Mouse (Mus musculus) C2C12 (cell line): ENCODE measurements around the gene Abce1. TPM values are rescaled to one million over a fixed set of nuclear protein-coding genes. Genes with fewer than 3 reads are reported as not detected.
"Not testable (repeated sequence)": the region's sequence is repeated elsewhere in the genome, so short reads cannot be mapped to it uniquely, and the experiment has no call there.

Experiments used
- H3K27me3 ChIP-seq: one replicate; pipeline ENCODE4 v1.6.1; 2011; ENCODE audit not compliant: control insufficient read depth, insufficient read depth, insufficient read length
- H3K36me3 ChIP-seq: one replicate; pipeline ENCODE4 v1.6.1; 2011; ENCODE audit not compliant: control insufficient read depth, insufficient read depth
- H3K4me3 ChIP-seq: one replicate; pipeline ENCODE4 v1.5.1; 2011; ENCODE audit warnings: mild to moderate bottlenecking, control low read depth; ENCODE audit not compliant: poor library complexity, insufficient read depth, severe bottlenecking
- H3K79me2 ChIP-seq: one replicate; pipeline ENCODE4 v1.6.1; 2011; ENCODE audit not compliant: control insufficient read depth, insufficient read depth
- H3K79me3 ChIP-seq: one replicate; pipeline ENCODE4 v1.6.1; 2011; ENCODE audit warnings: low read depth, control low read depth
- H3ac ChIP-seq: one replicate; pipeline ENCODE3; 2011; ENCODE audit warnings: low read depth; ENCODE audit not compliant: control insufficient read depth, insufficient read length
- CEBPB ChIP-seq: IDR thresholded peaks from one replicate; pipeline ENCODE4 v1.6.1; 2011; ENCODE audit warnings: low read depth, mild to moderate bottlenecking, control low read depth, moderate library complexity
- CTCF ChIP-seq: IDR thresholded peaks from one replicate; pipeline ENCODE4 v1.5.1; 2011; ENCODE audit not compliant: control insufficient read depth, insufficient read depth, insufficient read length
- FOSL1 ChIP-seq: IDR thresholded peaks from one replicate; pipeline ENCODE4 v1.8.0; 2011; ENCODE audit warnings: mild to moderate bottlenecking, low read length; ENCODE audit not compliant: poor library complexity, insufficient read depth, severe bottlenecking
- MAX ChIP-seq: IDR thresholded peaks from one replicate; pipeline ENCODE4 v1.6.1; 2011; ENCODE audit warnings: mild to moderate bottlenecking, control low read depth
- MYOD1 ChIP-seq: IDR thresholded peaks from one replicate; pipeline ENCODE4 v1.6.1; 2011; ENCODE audit warnings: low read depth; ENCODE audit not compliant: control insufficient read depth, insufficient read length
- MYOG ChIP-seq: IDR thresholded peaks from one replicate; pipeline ENCODE4 v1.6.1; 2011; ENCODE audit not compliant: control insufficient read depth, insufficient read length; ENCODE audit errors: extremely low read depth
- USF1 ChIP-seq: IDR thresholded peaks from one replicate; pipeline ENCODE4 v1.6.1; 2011; ENCODE audit warnings: low read depth, mild to moderate bottlenecking, control low read depth, moderate library complexity
- polyA plus RNA-seq: library from polyadenylated mRNA; unstranded; fragments of >200 nt; fragmentation: generic; extraction: Trizol; gene quantifications from one replicate; pipeline ENCODE4 v1.2.1, GENCODE M21; 2012; ENCODE audit warnings: missing spikeins

Gene Abce1
- polyA plus RNA-seq, 1 experiment: 34.5 TPM

DNA sequence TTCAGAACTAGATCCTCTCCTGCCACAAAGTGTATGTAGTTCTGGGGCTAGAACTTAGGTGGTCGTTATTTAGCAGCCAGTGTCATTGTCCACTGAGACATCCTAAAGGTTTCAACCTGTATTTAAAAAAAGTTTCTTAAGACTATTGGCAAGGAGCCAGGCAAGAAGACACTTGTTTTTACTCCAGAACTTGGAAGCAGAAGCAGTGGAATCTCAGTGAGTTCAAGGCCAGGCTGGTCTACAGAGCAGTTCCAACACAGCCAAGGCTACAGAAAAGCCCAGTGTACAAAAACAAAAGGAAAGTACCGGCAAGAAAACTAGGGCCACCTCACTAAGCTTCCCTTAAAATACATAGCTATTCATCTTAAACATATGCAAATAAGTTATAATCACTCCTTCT is 19.0 kb downstream of the Abce1 start:
- peaks cover 6% of the 10 kb centered on the region for H3K79me3 ChIP-seq
- peaks cover 31% of the 10 kb centered on the region for H3K79me2 ChIP-seq
- H3K4me3 ChIP-seq: no peak overlapping the region
- TF ChIP-seq CEBPB: no peak
- TF ChIP-seq MYOG: no peak
- no peak for TF ChIP-seq MYOD1
- no peak for TF ChIP-seq FOSL1
- no peak for TF ChIP-seq USF1
- no peak for TF ChIP-seq MAX
- no peak for TF ChIP-seq CTCF
- H3ac ChIP-seq: no peak overlapping the region
- H3K27me3 ChIP-seq: no peaks in the 10 kb centered on the region
- peaks cover 93% of the 10 kb centered on the region for H3K36me3 ChIP-seq

DNA sequence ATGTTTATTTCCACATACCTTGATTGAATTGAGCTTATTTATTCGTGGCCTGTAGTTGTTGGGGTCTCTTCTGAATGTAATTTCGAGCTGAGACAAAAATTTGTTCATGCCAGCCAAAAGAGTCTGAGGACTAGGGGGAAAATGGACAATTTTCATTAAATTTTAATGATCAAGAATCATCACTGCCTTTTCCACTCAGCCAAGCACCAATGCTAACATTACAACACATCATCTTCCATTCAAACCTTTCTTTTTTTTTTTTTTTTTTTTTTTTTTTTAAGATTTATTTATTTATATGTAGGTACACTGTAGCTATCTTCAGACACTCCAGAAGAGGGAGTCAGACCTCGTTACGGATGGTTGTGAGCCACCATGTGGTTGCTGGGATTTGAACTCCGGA is 25.6 kb downstream of the Abce1 start:
- not testable (repeated sequence) for H3K79me2 ChIP-seq, H3ac ChIP-seq, H3K4me3 ChIP-seq, H3K79me3 ChIP-seq, H3K27me3 ChIP-seq
- peaks cover 97% of the 10 kb centered on the region for H3K36me3 ChIP-seq

DNA sequence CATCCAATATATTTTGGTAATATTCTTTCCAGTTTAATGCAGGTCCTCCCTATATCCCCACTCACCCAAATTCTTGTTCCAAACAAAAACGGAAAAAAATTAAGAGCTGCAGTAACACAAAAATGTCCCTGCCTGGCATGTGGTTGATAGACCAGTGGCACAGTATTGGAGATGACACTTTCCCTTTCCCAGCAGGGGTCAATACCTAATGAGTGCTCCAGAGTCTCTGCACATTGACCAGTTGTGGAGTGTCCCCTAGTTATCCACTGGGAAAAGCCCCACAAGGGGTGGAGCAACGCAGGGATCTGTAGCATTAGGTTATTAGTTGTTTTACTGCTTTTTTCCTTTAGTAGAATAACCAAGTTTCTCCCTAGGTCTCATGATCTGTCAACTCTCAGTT is 30.6 kb downstream of the Abce1 start:
- Histone ChIP-seq H3K27me3 (no peaks in the 10 kb centered on the region), H3K79me2 (peaks cover 7% of the 10 kb centered on the region), H3K4me3 (no peak overlapping the region), H3K36me3 (peaks cover 66% of the 10 kb centered on the region), H3ac (no peak overlapping the region), H3K79me3 (peaks cover 4% of the 10 kb centered on the region)
- TF ChIP-seq FOSL1 (no peak), USF1 (no peak), MAX (no peak), MYOG (no peak), CTCF (no peak), MYOD1 (no peak), CEBPB (no peak)

DNA sequence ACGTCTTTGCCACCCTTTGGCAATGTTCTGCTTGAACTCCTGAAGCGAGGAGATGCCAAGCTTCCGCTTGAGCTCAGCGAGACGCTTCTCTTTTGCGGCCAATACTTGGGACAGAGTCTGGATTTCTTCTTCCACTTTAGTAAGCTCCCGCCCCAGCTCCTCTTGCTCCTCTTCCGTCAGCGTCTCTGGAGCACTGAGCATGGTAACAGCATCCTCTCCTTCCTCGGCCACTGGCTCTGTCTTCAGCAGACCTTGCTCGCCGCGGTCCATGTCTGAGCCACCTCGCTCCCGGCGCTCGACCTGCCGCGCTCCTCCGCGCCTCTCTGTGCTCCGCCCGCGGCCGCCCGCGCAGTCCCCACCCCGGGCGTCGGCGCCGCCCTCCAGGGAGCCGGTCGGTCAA is 31.0 kb downstream of the Abce1 start:
- H3K79me2 ChIP-seq: peaks cover 11% of the 10 kb centered on the region
- H3ac ChIP-seq: no peak overlapping the region
- no peak overlapping the region for H3K4me3 ChIP-seq
- H3K79me3 ChIP-seq: peaks cover 8% of the 10 kb centered on the region
- peaks cover 64% of the 10 kb centered on the region for H3K36me3 ChIP-seq
- TF ChIP-seq CEBPB (no peak), FOSL1 (no peak), USF1 (no peak), CTCF (no peak), MYOG (no peak), MYOD1 (no peak), MAX (no peak)
- H3K27me3 ChIP-seq: no peaks in the 10 kb centered on the region

DNA sequence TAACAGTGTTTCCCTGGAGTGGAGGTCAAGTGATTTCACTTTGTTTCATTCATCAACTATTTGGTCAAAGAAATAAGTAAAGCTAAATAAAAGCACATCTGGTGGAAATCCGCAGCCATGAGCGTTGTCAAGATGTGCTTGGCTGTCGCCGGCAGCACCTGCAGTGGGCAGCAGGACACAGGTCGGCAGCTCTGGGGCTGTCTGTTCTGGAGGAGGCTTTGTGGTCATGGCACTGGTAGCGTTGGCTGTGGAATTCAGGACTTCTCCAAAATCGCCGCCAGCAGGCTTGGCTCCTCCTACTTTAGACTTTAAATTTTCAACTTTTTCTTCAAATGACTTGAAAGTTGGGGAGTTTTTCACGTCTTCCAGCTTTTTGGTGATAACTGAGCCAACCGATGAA is 31.5 kb downstream of the Abce1 start:
- Histone ChIP-seq H3K79me3 (peaks cover 13% of the 10 kb centered on the region), H3K36me3 (peaks cover 64% of the 10 kb centered on the region), H3K79me2 (peaks cover 16% of the 10 kb centered on the region)
- not testable (repeated sequence) for H3K4me3 ChIP-seq, H3K27me3 ChIP-seq, H3ac ChIP-seq

DNA sequence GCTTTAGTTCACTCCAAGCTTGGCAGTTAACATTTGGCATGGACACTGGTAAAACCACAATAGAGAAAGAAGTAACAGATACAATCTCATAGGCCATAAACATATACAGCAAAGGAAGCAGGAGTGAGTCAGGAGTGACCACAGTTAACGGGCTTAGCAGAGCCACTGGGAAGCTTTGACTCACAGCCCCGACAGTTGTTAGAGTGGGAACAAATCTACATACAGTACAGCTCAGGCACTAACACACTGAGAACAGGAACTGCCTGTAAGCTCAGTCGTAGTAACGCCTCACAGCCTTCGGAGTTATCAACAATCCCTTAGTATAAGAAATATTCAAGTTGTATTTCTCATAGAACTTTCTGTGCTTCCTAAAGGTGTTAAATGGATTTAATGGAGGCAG is 32.5 kb downstream of the Abce1 start:
- no peak overlapping the region for H3K4me3 ChIP-seq
- H3ac ChIP-seq: no peak overlapping the region
- peaks cover 27% of the 10 kb centered on the region for H3K79me2 ChIP-seq
- peaks cover 16% of the 10 kb centered on the region for H3K79me3 ChIP-seq
- H3K36me3 ChIP-seq: peaks cover 63% of the 10 kb centered on the region
- TF ChIP-seq USF1: no peak
- TF ChIP-seq CEBPB: no peak
- peak; percentile 78 for TF ChIP-seq FOSL1
- no peak for TF ChIP-seq CTCF
- no peak for TF ChIP-seq MAX
- peak; percentile 34 for TF ChIP-seq MYOD1
- TF ChIP-seq MYOG: no peak
- no peaks in the 10 kb centered on the region for H3K27me3 ChIP-seq
